Mouse (Mus musculus) liver, embryonic 14.5 days (tissue): ENCODE measurements at regions not wholly inside any gene's neighbourhood (a gene's known extent, or its start where the extent isn't known, plus 50 kb on each side); places are given as distances from the start of the nearest gene placed in this dataset.

ENCODE experiments used
- CTCF ChIP-seq: IDR thresholded peaks from 2 replicates; pipeline ENCODE4 v1.5.1; 2016; ENCODE audit warnings: antibody characterized with exemption, low read depth, control low read depth
- EP300 ChIP-seq: IDR thresholded peaks from 2 replicates; pipeline ENCODE4 v1.6.1; 2016; ENCODE audit warnings: antibody characterized with exemption, low read depth

DNA sequence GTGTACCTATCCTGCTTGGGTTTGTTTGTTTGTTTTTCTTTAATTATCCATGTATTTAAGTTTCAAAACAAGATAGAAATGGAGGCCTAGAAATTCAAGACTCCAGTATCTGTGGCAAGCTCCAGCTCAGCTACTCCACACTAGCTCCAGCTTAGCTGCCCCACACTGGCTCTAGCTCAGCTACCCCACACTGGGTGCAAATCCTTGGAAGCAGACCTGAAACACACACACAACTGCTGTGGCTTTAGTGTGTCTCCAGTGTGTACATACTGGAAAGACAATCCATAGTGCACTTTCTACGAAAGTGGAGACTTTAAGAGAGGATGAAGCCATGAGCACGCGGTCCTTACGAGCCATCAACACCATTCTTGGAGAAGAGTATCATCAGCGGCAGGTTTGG, 66.9 kb upstream of the Otud4 start:
- TF ChIP-seq CTCF (no peak), EP300 (no peak)
